Comparison of ENCODE assay signal across 8 mouse cellular contexts in the genomic region with DNA sequence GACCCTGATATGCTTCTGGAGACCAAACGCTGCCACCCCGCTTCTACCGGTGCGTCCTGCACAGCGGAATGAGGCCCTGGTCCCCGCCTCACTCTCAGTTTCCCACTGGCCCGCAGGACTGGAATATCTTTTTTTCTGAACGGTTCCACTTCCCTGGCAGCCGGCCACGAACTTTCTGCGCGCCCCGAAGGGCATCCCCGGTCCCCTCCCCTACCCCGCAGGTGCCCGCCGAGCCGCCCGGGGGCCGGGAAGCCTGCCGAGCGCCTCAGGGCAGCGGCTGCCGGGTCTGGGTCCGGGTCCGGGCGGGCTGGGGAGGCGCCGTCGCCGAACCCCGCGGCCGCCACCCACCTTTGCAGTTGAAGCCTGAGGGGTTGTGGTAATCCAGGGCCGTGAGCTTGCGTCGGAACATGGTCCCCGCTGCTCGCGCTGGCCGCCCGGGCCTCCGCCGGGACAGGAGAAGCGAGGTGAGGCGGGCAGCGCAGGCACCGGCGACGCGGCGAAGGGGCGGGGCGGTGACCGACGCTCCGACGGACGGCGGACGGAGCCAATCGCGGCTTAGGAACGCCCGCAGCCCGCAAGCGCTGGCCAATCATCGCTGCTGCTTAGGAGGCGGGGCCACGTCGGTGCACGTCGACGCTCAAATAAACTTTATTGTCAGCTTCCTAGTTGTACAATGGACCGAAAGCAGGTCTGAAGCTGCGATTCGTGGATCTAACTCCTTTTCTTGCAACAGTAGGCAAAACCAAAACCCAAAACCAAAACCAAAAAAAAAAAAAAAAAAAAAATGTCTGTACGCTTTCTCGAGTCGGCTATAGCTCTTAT. TPM values are rescaled to one million over a fixed set of nuclear protein-coding genes. Genes with fewer than 3 reads are reported as not detected.
DNase-seq lines count a peak whose midpoint lies in the region; ATAC-seq and TF ChIP-seq lines count a peak whose summit lies in the region.

A gene (minus strand): TSS at position 504 of the 822 bp plus-strand sequence.

- peak within 1 kb of the TSS; percentile 80 for H3K4me3 ChIP-seq in forebrain, embryonic 10.5 days
- H3K4me3 ChIP-seq in heart, embryonic 15.5 days: peak within 1 kb of the TSS; percentile 70
- H3K4me3 ChIP-seq in liver, embryonic 14.5 days (ENCODE audit: insufficient read depth in 1 of 2, low read depth in 2 of 2, low read length in 2 of 2): peak within 1 kb of the TSS; percentile 68 to 98
- peak within 1 kb of the TSS; percentile 86 for H3K4me3 ChIP-seq in neural tube, embryonic 11.5 days (ENCODE audit: low read depth, low read length)
- H3K4me3 ChIP-seq in stomach, postnatal 0 days (ENCODE audit: low read depth, low read length): peak within 1 kb of the TSS; percentile 90

- peaks cover 6% of the 10 kb centered on the region; the same call in 1 of the 2 replicates for H3K9me3 ChIP-seq in forebrain, embryonic 10.5 days
- H3K9me3 ChIP-seq in heart, embryonic 15.5 days (replicated peaks): no peaks in the 10 kb centered on the region
- H3K9me3 ChIP-seq in liver, embryonic 14.5 days (ENCODE audit: control insufficient read depth, low read length): no peaks in the 10 kb centered on the region
- H3K9me3 ChIP-seq in neural tube, embryonic 11.5 days (ENCODE audit: control insufficient read depth, low read length): no peaks in the 10 kb centered on the region
- H3K9me3 ChIP-seq in stomach, postnatal 0 days (ENCODE audit: control insufficient read depth, low read length): no peaks in the 10 kb centered on the region

- TF ChIP-seq CTCF in liver, embryonic 14.5 days (IDR thresholded peaks at IDR 0.05; ENCODE audit: low read depth): peak; percentile 7; the same call in 1 of the 2 replicates
- no peak for TF ChIP-seq CTCF in stomach, postnatal 0 days (IDR thresholded peaks at IDR 0.05; ENCODE audit: low read depth)

- H3K27me3 ChIP-seq in forebrain, embryonic 10.5 days (ENCODE audit: poor library complexity, severe bottlenecking): no peaks in the 10 kb centered on the region
- no peaks in the 10 kb centered on the region; the same call in 1 of the 2 replicates for H3K27me3 ChIP-seq in heart, embryonic 15.5 days
- no peaks in the 10 kb centered on the region for H3K27me3 ChIP-seq in liver, embryonic 14.5 days (ENCODE audit: control insufficient read depth, insufficient read depth, low read length)
- no peaks in the 10 kb centered on the region for H3K27me3 ChIP-seq in neural tube, embryonic 11.5 days (ENCODE audit: control insufficient read depth, insufficient read depth, low read length)
- H3K27me3 ChIP-seq in stomach, postnatal 0 days (ENCODE audit: control insufficient read depth, insufficient read depth, low read length): no peaks in the 10 kb centered on the region

- H3K4me2 ChIP-seq in heart, embryonic 15.5 days: peak within 1 kb of the TSS; percentile 69
- peak within 1 kb of the TSS; percentile 91 for H3K4me2 ChIP-seq in liver, embryonic 14.5 days (ENCODE audit: low read depth)
- H3K4me2 ChIP-seq in neural tube, embryonic 11.5 days (ENCODE audit: low read depth): peak within 1 kb of the TSS; percentile 63
- H3K4me2 ChIP-seq in stomach, postnatal 0 days (replicated peaks; ENCODE audit: low read depth): peak within 1 kb of the TSS; percentile 65

- peak within 1 kb of the TSS; percentile 93 for H3K27ac ChIP-seq in forebrain, embryonic 10.5 days
- peak within 1 kb of the TSS; percentile 83 for H3K27ac ChIP-seq in heart, embryonic 15.5 days
- peak within 1 kb of the TSS; percentile 19; the same call in 1 of the 2 replicates for H3K27ac ChIP-seq in liver, embryonic 14.5 days
- 0 out of 2 replicates have a peak within 1 kb of the TSS, but pooled peaks have one; percentile 63 for H3K27ac ChIP-seq in neural tube, embryonic 11.5 days (ENCODE audit: low read depth, low read length)
- H3K27ac ChIP-seq in stomach, postnatal 0 days (replicated peaks): peak within 1 kb of the TSS; percentile 84

- H3K9ac ChIP-seq in heart, embryonic 15.5 days: peak within 1 kb of the TSS; percentile 85
- peak within 1 kb of the TSS; percentile 73 for H3K9ac ChIP-seq in liver, embryonic 14.5 days (replicated peaks)
- H3K9ac ChIP-seq in neural tube, embryonic 11.5 days (ENCODE audit: low read length): peak within 1 kb of the TSS; percentile 90
- H3K9ac ChIP-seq in stomach, postnatal 0 days (ENCODE audit: low read length): peak within 1 kb of the TSS; percentile 91

- no peak for TF ChIP-seq EP300 in liver, embryonic 14.5 days (IDR thresholded peaks at IDR 0.05; ENCODE audit: low read depth)
- TF ChIP-seq EP300 in stomach, postnatal 0 days (optimal IDR thresholded peaks at IDR 0.05): no peak

- DNase-seq in CD8-positive naive resting alpha-beta T cell, adult 2 months (ENCODE audit: low read depth in 2 of 2, low spot score in 2 of 2): peak; percentile 82 to 83
- DNase-seq in c-Kit-positive CD71-negative TER-119-negative erythroid progenitor cells, embryonic 14.5 days (ENCODE audit: low read depth): peak; percentile 84
- DNase-seq in forebrain, embryonic 10.5 days (ENCODE audit: extremely low spot score, low spot score): peak; percentile 88
- peak; percentile 95 to 98 for DNase-seq in kidney, postnatal 25 days
- DNase-seq in liver, embryonic 14.5 days (ENCODE audit: low read depth in 3 of 3, low spot score in 3 of 3): peak; percentile 85 to 92 (median 88)
- peak; percentile 96 for DNase-seq in neural tube, embryonic 11.5 days (ENCODE audit: low spot score)
- DNase-seq in stomach, postnatal 0 days (ENCODE audit: low spot score): peak; percentile 94

- under 1% methylated on average over 80 of the region's 80 CpGs for WGBS in forebrain, embryonic 10.5 days
- under 1% methylated on average over 80 of the region's 80 CpGs for WGBS in heart, embryonic 15.5 days
- under 1% methylated on average over 80 of the region's 80 CpGs for WGBS in liver, embryonic 14.5 days (ENCODE audit: insufficient replicate concordance)
- under 1% methylated on average over 78 of the region's 80 CpGs for WGBS in neural tube, embryonic 11.5 days
- WGBS in stomach, postnatal 0 days: under 1% methylated on average over 66 of the region's 80 CpGs

- peaks cover 33% of the 10 kb centered on the region for H3K4me1 ChIP-seq in forebrain, embryonic 10.5 days
- peaks cover 13% of the 10 kb centered on the region for H3K4me1 ChIP-seq in heart, embryonic 15.5 days (replicated peaks)
- H3K4me1 ChIP-seq in liver, embryonic 14.5 days (replicated peaks; ENCODE audit: control insufficient read depth in 2 of 2, insufficient read depth in 2 of 2, low read length in 1 of 2): peaks cover 0 to 7% of the 10 kb centered on the region in 2 experiments
- peaks cover 9% of the 10 kb centered on the region; the same call in 1 of the 2 replicates for H3K4me1 ChIP-seq in neural tube, embryonic 11.5 days (ENCODE audit: control insufficient read depth, insufficient read depth, low read length)
- H3K4me1 ChIP-seq in stomach, postnatal 0 days (replicated peaks; ENCODE audit: control insufficient read depth, insufficient read depth): no peaks in the 10 kb centered on the region

- peaks cover 40% of the 10 kb centered on the region for H3K36me3 ChIP-seq in forebrain, embryonic 10.5 days (replicated peaks)
- H3K36me3 ChIP-seq in heart, embryonic 15.5 days: peaks cover 24% of the 10 kb centered on the region
- peaks cover 9% of the 10 kb centered on the region for H3K36me3 ChIP-seq in liver, embryonic 14.5 days (replicated peaks; ENCODE audit: control insufficient read depth, insufficient read depth, low read depth)
- H3K36me3 ChIP-seq in neural tube, embryonic 11.5 days (ENCODE audit: control insufficient read depth, insufficient read depth, low read length): peaks cover 7% of the 10 kb centered on the region
- H3K36me3 ChIP-seq in stomach, postnatal 0 days (ENCODE audit: control insufficient read depth, insufficient read depth, low read length): no peaks in the 10 kb centered on the region

- peak; percentile 99 for ATAC-seq in heart, embryonic 15.5 days (replicated peaks; ENCODE audit: insufficient number of reproducible peaks, insufficient read depth, low FRiP score, low read depth)
- peak; percentile 98 for ATAC-seq in liver, embryonic 14.5 days (ENCODE audit: insufficient read depth)
- peak; percentile 96 for ATAC-seq in neural tube, embryonic 11.5 days (ENCODE audit: insufficient read depth, low FRiP score, low TSS enrichment)
- ATAC-seq in stomach, postnatal 0 days (ENCODE audit: low FRiP score, low TSS enrichment): peak; percentile 100

RNA-seq across cellular contexts. Expression of the gene that starts here (rescaled TPM):
- polyA plus RNA-seq in forebrain, embryonic 10.5 days (2016; fragmentation: Nextera tagmentation; extraction: Ambion mirVana): 232 and 234 TPM in 2 replicates
- 141 and 162 TPM in 2 replicates for polyA plus RNA-seq in heart, embryonic 15.5 days (2015; fragmentation: Nextera tagmentation; extraction: Ambion mirVana)
- 21.3 and 40.8 TPM in 2 replicates for polyA plus RNA-seq in liver, embryonic 14.5 days (2012; rRNA removed)
- 93.5 and 94.2 TPM in 2 replicates for polyA plus RNA-seq in liver, embryonic 14.5 days (2014; fragmentation: Nextera tagmentation; extraction: Ambion mirVana)
- polyA plus RNA-seq in neural tube, embryonic 11.5 days (2014; fragmentation: Nextera tagmentation; extraction: Ambion mirVana): 236 and 241 TPM in 2 replicates
- polyA plus RNA-seq in stomach, postnatal 0 days (2015; fragmentation: Nextera tagmentation; extraction: Ambion mirVana): 157 TPM in 2 replicates

Comparison
In these comparisons a context has a peak if more than half of its experiments do, and no peak if none do; other contexts are left out.
1. Peak in every context shown above with its lines: DNase-seq, ATAC-seq, H3K4me3 ChIP-seq and H3K27ac ChIP-seq.
2. H3K27ac ChIP-seq: peak in every context shown above with its lines; median percentile 93 in forebrain, embryonic 10.5 days; 84 in stomach, postnatal 0 days; 83 in heart, embryonic 15.5 days; 63 in neural tube, embryonic 11.5 days; 19 in liver, embryonic 14.5 days.